Mouse (Mus musculus) kidney, adult 2 months (tissue): ENCODE data around the gene Sycp2l. TPM values are rescaled to one million over a fixed set of nuclear protein-coding genes. Genes with fewer than 3 reads are reported as not detected.

Experiments
- DNase-seq: peaks from one replicate; pipeline ENCODE4 v3.0.0; 2021
- H3K27ac ChIP-seq: fragments of 200-500 bp; 2 replicates; pipeline ENCODE4 v1.5.1; 2012; ENCODE audit warnings: low read depth, low read length, control low read depth, inconsistent platforms; ENCODE audit not compliant: insufficient read depth
- H3K27me3 ChIP-seq: fragments of 200-500 bp; replicated peaks from 2 replicates; pipeline ENCODE4 v1.6.1; 2012; ENCODE audit warnings: mild to moderate bottlenecking, moderate library complexity, low read length, inconsistent platforms; ENCODE audit not compliant: control insufficient read depth, insufficient read depth
- H3K36me3 ChIP-seq: fragments of 200-500 bp; 2 replicates; pipeline ENCODE4 v1.6.1; 2012; ENCODE audit warnings: mild to moderate bottlenecking, moderate library complexity, low read length, inconsistent platforms; ENCODE audit not compliant: control insufficient read depth, insufficient read depth
- H3K4me1 ChIP-seq: fragments of 200-500 bp; 2 replicates; pipeline ENCODE4 v1.6.1; 2011; ENCODE audit warnings: low read length; ENCODE audit not compliant: control insufficient read depth, insufficient read depth
- H3K4me3 ChIP-seq: fragments of 200-500 bp; 2 replicates; pipeline ENCODE4 v1.5.1; 2011; ENCODE audit warnings: mild to moderate bottlenecking, low read depth, low read length, control low read depth; ENCODE audit not compliant: insufficient read depth
- CTCF ChIP-seq: fragments of 200-500 bp; conservative IDR thresholded peaks from 2 replicates; pipeline ENCODE4 v1.5.1; 2011; ENCODE audit warnings: low read depth, mild to moderate bottlenecking, control low read depth, low read length, moderate library complexity, mixed read lengths; ENCODE audit not compliant: insufficient read depth, insufficient read length
- POLR2A ChIP-seq: fragments of 200-500 bp; IDR thresholded peaks from one replicate; pipeline ENCODE4 v1.6.1; 2011; ENCODE audit warnings: low read depth, low read length, control low read depth
- WGBS: fragments of 180-500 bp; shearing (Covaris S2); methylation state at CpG from one replicate; pipeline ENCODE4 v1.1.7; 2018; 5-methylcytosine and 5-hydroxymethylcytosine counted together
- polyA plus RNA-seq: library from polyadenylated mRNA; depleted of rRNA; stranded (reverse); fragments of >200 nt; gene quantifications from 2 replicates; pipeline ENCODE4 v1.2.3, GENCODE M21; 2012

Sycp2l gene
- polyA plus RNA-seq, 1 experiment, result not detected

- DNase-seq, result no peak
- WGBS, result 92% methylated on average over 6 of the region's 6 CpGs
- TF ChIP-seq POLR2A (no peak), CTCF (no peak)
- Histone ChIP-seq H3K4me1 (no peaks in the 10 kb centered on the region), H3K4me3 (no peak overlapping the region), H3K36me3 (no peaks in the 10 kb centered on the region), H3K27me3 (no peaks in the 10 kb centered on the region), H3K27ac (no peak overlapping the region)
Measured at GRCm38 (mm10) chr13:41080700-41081099, 33.4 kb upstream of the Sycp2l start.

- H3K27ac ChIP-seq, result no peak overlapping the region
- no peaks in the 10 kb centered on the region for H3K4me1 ChIP-seq
- no peak for DNase-seq
- H3K27me3 ChIP-seq, result no peaks in the 10 kb centered on the region
- no peak for TF ChIP-seq CTCF
- no peak for TF ChIP-seq POLR2A
- H3K36me3 ChIP-seq, result no peaks in the 10 kb centered on the region
- H3K4me3 ChIP-seq, result no peak overlapping the region
- 76% methylated on average over 3 of the region's 3 CpGs for WGBS
Measured at GRCm38 (mm10) chr13:41084521-41084920, 29.6 kb upstream of the Sycp2l start.

GRCm38 (mm10) chr13:41085140-41085539 lies 29.0 kb upstream of the Sycp2l start:
- no peaks in the 10 kb centered on the region for H3K4me1 ChIP-seq
- DNase-seq, result no peak
- 20% methylated on average over 2 of the region's 2 CpGs for WGBS
- H3K27me3 ChIP-seq, result no peaks in the 10 kb centered on the region
- no peak for TF ChIP-seq POLR2A
- TF ChIP-seq CTCF, result 0 out of 2 replicates have a peak, but pooled peaks have one; percentile 1
- no peak overlapping the region for H3K27ac ChIP-seq
- no peaks in the 10 kb centered on the region for H3K36me3 ChIP-seq
- H3K4me3 ChIP-seq, result no peak overlapping the region

- no peak for DNase-seq
- Histone ChIP-seq H3K36me3 (no peaks in the 10 kb centered on the region), H3K27me3 (no peaks in the 10 kb centered on the region), H3K27ac (no peak overlapping the region), H3K4me1 (no peaks in the 10 kb centered on the region), H3K4me3 (no peak overlapping the region)
- TF ChIP-seq POLR2A (no peak), CTCF (no peak)
Measured at GRCm38 (mm10) chr13:41088746-41089145, 25.4 kb upstream of the Sycp2l start.

- H3K4me3 ChIP-seq, result no peak overlapping the region
- DNase-seq, result no peak
- H3K27ac ChIP-seq, result no peak overlapping the region
- TF ChIP-seq POLR2A, result no peak
- no peak for TF ChIP-seq CTCF
- WGBS, result 39% methylated on average over 10 of the region's 10 CpGs
- no peaks in the 10 kb centered on the region for H3K4me1 ChIP-seq
- H3K27me3 ChIP-seq, result no peaks in the 10 kb centered on the region; the same call in 1 of the 2 replicates
- no peaks in the 10 kb centered on the region for H3K36me3 ChIP-seq
Measured at GRCm38 (mm10) chr13:41091271-41091670, 22.8 kb upstream of the Sycp2l start.

GRCm38 (mm10) chr13:41094160-41094559 lies 19.9 kb upstream of the Sycp2l start:
- H3K36me3 ChIP-seq, result no peaks in the 10 kb centered on the region
- DNase-seq, result no peak
- no peaks in the 10 kb centered on the region for H3K4me1 ChIP-seq
- TF ChIP-seq CTCF (no peak), POLR2A (no peak)
- H3K27me3 ChIP-seq, result no peaks in the 10 kb centered on the region; the same call in 1 of the 2 replicates
- no peak overlapping the region for H3K27ac ChIP-seq
- no peak overlapping the region for H3K4me3 ChIP-seq
- WGBS, result 88% methylated on average over 10 of the region's 10 CpGs

GRCm38 (mm10) chr13:41097324-41098058 lies 16.6 kb upstream of the Sycp2l start:
- no peak for TF ChIP-seq CTCF
- TF ChIP-seq POLR2A, result no peak
- H3K4me3 ChIP-seq, result no peak overlapping the region
- 70% methylated on average over 16 of the region's 16 CpGs for WGBS

More at GRCm38 (mm10) chr13:41097324-41098058, 16.6 kb upstream of the Sycp2l start:
- DNase-seq, result peak; percentile 7
- no peak overlapping the region for H3K27ac ChIP-seq
- no peaks in the 10 kb centered on the region for H3K36me3 ChIP-seq
- H3K27me3 ChIP-seq, result no peaks in the 10 kb centered on the region; the same call in 1 of the 2 replicates
- no peaks in the 10 kb centered on the region for H3K4me1 ChIP-seq
